Mouse (Mus musculus): ENCODE measurements around the gene Anapc5.

Anapc5 gene

GRCm38 (mm10) chr5:122820777-122821523 lies at the start of gene Anapc5:
TSS of gene Anapc5 (minus strand) at chr5:122821339.
- DNase-seq: peak; percentile 92 to 94

- no peak for DNase-seq
Measured at GRCm38 (mm10) chr5:122863053-122863452, 41.9 kb upstream of the Anapc5 start.

- no peak for DNase-seq
Measured at GRCm38 (mm10) chr5:122855858-122856257, 34.7 kb upstream of the Anapc5 start.

GRCm38 (mm10) chr5:122852611-122853010 lies 31.5 kb upstream of the Anapc5 start:
- DNase-seq: no peak

GRCm38 (mm10) chr5:122850319-122851002 lies 29.3 kb upstream of the Anapc5 start:
- peak in 1 of 2 experiments; percentile 85 for DNase-seq

GRCm38 (mm10) chr5:122849521-122850318 lies 28.6 kb upstream of the Anapc5 start, which contains the start of gene Rnf34:
TSS of gene Rnf34 (plus strand) at chr5:122850048.
- DNase-seq: peak; percentile 95 to 99

GRCm38 (mm10) chr5:122843799-122844198 lies 22.7 kb upstream of the Anapc5 start:
- no peak for DNase-seq

- no peak for DNase-seq
Measured at GRCm38 (mm10) chr5:122841126-122841525, 20.0 kb upstream of the Anapc5 start.

GRCm38 (mm10) chr5:122832996-122833395 lies 11.9 kb upstream of the Anapc5 start:
- DNase-seq: peak; percentile 30 to 39

- DNase-seq: peak in 1 of 2 experiments; percentile 27
Measured at GRCm38 (mm10) chr5:122832536-122832935, 11.4 kb upstream of the Anapc5 start.

- DNase-seq: no peak
Measured at GRCm38 (mm10) chr5:122825099-122825498, 4.0 kb upstream of the Anapc5 start.

GRCm38 (mm10) chr5:122824450-122824849 lies 3.3 kb upstream of the Anapc5 start:
- DNase-seq: peak; percentile 49 to 63

- peak in 1 of 2 experiments; percentile 22 for DNase-seq
Measured at GRCm38 (mm10) chr5:122823976-122824375, 2.8 kb upstream of the Anapc5 start.

GRCm38 (mm10) chr5:122822441-122822840 lies 1.3 kb upstream of the Anapc5 start:
- DNase-seq: no peak

GRCm38 (mm10) chr5:122821524-122821885 lies 366 bp upstream of the Anapc5 start:
- DNase-seq: no peak

GRCm38 (mm10) chr5:122812699-122813098 lies 8.4 kb downstream of the Anapc5 start:
- DNase-seq: no peak

GRCm38 (mm10) chr5:122811364-122812079 lies 9.6 kb downstream of the Anapc5 start:
- DNase-seq: peak; percentile 75

GRCm38 (mm10) chr5:122805503-122805902 lies 15.6 kb downstream of the Anapc5 start:
- DNase-seq: no peak

- DNase-seq: no peak
Measured at GRCm38 (mm10) chr5:122802706-122803105, 18.4 kb downstream of the Anapc5 start.

GRCm38 (mm10) chr5:122801684-122802083 lies 19.5 kb downstream of the Anapc5 start:
- no peak for DNase-seq

- DNase-seq: no peak
Measured at GRCm38 (mm10) chr5:122800345-122801010, 20.7 kb downstream of the Anapc5 start.

All from thymus, postnatal 36 days (tissue).